Mouse (Mus musculus) bone marrow, adult 2 months (tissue): ENCODE data around the gene Cage1. TPM values are rescaled to one million over a fixed set of nuclear protein-coding genes. Genes with fewer than 3 reads are reported as not detected.

Source experiments
- H3K27ac ChIP-seq: fragments of 200-500 bp; 2 replicates; pipeline ENCODE4 v1.5.1; 2012; ENCODE audit warnings: low read depth, mild to moderate bottlenecking, control low read depth, inconsistent platforms, low read length; ENCODE audit not compliant: control insufficient read depth, poor library complexity, insufficient read depth
- H3K4me1 ChIP-seq: fragments of 200-500 bp; 2 replicates; pipeline ENCODE4 v1.6.1; 2011; ENCODE audit warnings: low read length; ENCODE audit not compliant: control insufficient read depth, insufficient read depth
- H3K4me3 ChIP-seq: fragments of 200-500 bp; replicated peaks from 2 replicates; pipeline ENCODE3; 2011; ENCODE audit warnings: mild to moderate bottlenecking, low read depth, low read length, control low read depth; ENCODE audit not compliant: control insufficient read depth
- CTCF ChIP-seq: fragments of 200-500 bp; IDR thresholded peaks from 2 replicates; pipeline ENCODE4 v1.5.1; 2011; ENCODE audit warnings: low read length, control low read depth; ENCODE audit not compliant: control insufficient read depth, insufficient read depth
- POLR2A ChIP-seq: fragments of 200-500 bp; IDR thresholded peaks from 2 replicates; pipeline ENCODE4 v1.6.1; 2011; ENCODE audit warnings: low read depth, mild to moderate bottlenecking, control low read depth, low read length, borderline replicate concordance; ENCODE audit not compliant: control insufficient read depth
- WGBS: fragments of 180-500 bp; shearing (Covaris S2); methylation state at CpG from one replicate; pipeline ENCODE4 v1.1.7; 2018; 5-methylcytosine and 5-hydroxymethylcytosine counted together
- polyA plus RNA-seq: library from polyadenylated mRNA; stranded (reverse); fragments of >200 nt; gene quantifications from 2 replicates; pipeline ENCODE4 v1.2.4, GENCODE M21; 2011; ENCODE audit warnings: low replicate concordance; ENCODE audit not compliant: missing spikeins, insufficient read depth, insufficient read length

Gene Cage1
- polyA plus RNA-seq, 1 experiment = 0.70 TPM

DNA sequence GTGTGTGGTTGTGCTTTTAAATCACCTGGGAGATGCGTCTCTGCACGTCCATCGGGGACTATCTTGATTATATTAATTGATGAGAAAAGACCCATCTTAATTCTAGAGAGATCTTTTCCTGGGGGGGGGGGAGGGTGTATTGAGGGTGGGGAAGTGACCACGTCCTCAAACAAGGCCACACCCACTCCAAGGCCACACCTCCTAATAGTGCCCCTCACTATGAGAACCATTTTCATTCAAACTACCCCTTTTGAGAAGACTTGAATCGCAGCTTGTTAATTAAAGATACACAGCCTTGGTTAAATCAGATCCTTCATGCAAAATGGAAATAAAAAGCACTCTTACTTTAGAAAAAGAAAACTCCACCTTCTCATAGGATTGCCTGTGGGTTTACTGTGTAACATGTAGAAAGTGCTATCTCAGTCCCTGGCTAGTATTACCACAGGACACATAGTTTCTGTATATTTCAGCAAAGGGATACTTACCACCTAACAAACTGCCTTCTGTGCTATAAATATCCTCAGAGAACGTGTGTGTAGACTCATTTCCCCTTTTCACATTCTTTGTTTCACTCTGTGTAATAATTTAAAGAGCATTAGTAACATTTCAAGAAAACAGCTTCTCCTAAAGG lies 9.1 kb downstream of the Cage1 start:
- no peak overlapping the region; the same call in 1 of the 2 replicates for H3K27ac ChIP-seq
- H3K4me3 ChIP-seq = no peak overlapping the region
- 30% methylated on average over 6 of the region's 6 CpGs for WGBS
- no peak for TF ChIP-seq CTCF
- no peak for TF ChIP-seq POLR2A
- H3K4me1 ChIP-seq = peaks cover 2% of the 10 kb centered on the region; the same call in 1 of the 2 replicates

DNA sequence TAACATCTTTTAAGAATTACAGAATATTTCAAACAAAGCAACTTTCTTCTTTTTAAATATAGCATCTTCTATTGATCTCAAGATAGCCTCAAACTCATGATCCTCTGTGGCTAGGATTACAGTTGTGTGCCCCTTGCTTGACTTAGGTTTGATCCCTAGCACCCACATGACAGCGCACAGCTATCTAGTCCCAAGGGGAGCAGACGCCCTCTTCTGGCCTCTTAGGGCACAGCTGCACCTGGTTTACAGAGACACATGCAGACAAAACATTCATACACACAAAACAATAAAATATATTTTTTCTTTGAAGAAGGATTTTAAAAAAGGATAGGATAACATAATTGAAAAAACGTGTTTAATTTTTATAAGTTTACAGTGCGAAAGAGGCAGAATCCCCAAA lies 11.0 kb downstream of the Cage1 start:
- Histone ChIP-seq H3K27ac (no peak overlapping the region), H3K4me1 (peaks cover 2% of the 10 kb centered on the region; the same call in 1 of the 2 replicates), H3K4me3 (no peak overlapping the region)
- TF ChIP-seq CTCF (peak; percentile 52; the same call in 1 of the 2 replicates), POLR2A (no peak)
- WGBS = 86% methylated on average over 4 of the region's 4 CpGs

DNA sequence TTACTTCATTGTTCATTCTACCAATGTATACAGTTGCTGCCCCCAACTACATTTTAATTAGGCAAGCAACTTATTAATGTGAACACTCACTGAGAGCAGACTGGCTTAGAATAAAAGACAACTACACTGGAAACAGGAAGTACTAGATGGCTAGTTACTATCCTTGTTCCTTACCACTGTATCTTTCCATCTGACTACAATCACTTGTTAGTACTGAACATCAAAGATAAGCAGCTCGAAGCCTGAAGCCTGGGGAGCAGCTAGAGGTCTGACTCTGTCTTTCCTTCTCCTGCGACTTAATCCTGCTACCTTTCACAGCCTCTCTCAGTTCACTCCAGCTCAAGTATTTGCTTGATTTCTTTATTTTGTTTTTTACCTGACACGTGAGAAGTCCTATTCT lies 18.1 kb downstream of the Cage1 start:
- no peak overlapping the region for H3K4me3 ChIP-seq
- 56% methylated on average over 3 of the region's 3 CpGs for WGBS
- H3K4me1 ChIP-seq = no peaks in the 10 kb centered on the region
- no peak for TF ChIP-seq CTCF
- no peak for TF ChIP-seq POLR2A
- H3K27ac ChIP-seq = no peak overlapping the region

DNA sequence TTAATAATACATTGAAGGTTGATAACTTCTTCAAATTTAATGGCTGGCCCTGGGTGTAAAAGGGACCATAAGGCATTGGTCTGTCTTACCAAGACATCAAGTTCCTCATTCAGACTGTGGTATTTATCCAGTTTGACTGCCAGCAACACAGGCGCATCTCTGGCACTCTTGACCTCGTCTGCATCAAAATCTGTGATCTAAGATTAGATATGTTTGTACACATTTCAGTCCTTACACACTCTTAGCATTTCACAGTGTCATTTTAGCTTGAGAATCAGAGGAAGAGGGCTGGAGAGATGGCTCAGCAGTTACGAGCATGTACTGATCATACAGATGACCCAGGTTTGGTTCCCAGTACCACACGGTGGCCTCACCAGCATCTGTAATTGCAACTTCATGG lies 21.3 kb downstream of the Cage1 start:
- H3K4me1 ChIP-seq = no peaks in the 10 kb centered on the region; the same call in 1 of the 2 replicates
- H3K27ac ChIP-seq = no peak overlapping the region
- H3K4me3 ChIP-seq = no peak overlapping the region
- no peak for TF ChIP-seq POLR2A
- WGBS = 77% methylated on average over 4 of the region's 4 CpGs

DNA sequence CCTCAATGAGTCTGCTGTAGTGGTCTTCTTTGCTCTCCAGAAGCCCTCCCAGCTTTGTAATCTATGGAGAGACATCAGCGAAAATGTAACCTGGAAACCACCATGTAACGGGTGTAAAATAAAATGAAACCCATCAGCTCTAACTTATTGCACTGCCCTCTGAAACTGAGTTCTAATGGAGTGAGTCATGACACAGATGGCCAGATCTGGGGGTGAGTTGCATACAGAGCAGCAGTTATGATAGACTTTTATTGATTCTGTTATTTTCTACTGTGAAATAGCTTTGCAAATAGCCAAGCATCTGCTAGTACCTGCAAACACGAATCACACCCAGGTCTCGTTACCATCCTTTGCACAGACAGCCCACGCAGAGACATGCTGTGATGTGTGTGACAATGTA lies 24.4 kb downstream of the Cage1 start:
- 81% methylated on average over 5 of the region's 5 CpGs for WGBS
- H3K4me3 ChIP-seq = no peak overlapping the region
- H3K27ac ChIP-seq = no peak overlapping the region
- TF ChIP-seq POLR2A (no peak), CTCF (no peak)
- H3K4me1 ChIP-seq = peaks cover 7% of the 10 kb centered on the region

DNA sequence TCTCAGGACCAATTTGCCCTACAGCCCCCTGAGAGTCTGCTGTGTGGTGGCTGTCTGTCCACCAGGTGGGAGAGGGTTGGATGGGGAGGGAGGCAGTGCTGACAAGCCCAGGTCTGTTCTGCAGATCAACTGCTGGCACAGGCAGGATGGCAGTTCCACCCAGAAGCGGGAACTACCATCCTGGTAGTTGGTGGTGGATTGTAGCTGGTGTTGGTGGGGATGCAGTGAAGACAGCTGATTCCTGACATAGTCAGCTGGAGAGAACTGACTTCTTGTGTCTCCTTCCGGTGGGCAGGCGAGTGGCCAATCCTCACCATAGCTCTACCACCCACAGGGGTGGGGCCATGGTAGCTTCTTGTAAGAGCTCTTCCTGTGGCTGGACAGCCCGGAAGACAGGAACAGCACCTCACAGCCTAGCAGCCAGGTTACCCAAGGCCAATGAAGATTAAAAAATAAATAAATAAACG lies 26.4 kb downstream of the Cage1 start:
- H3K27ac ChIP-seq = peak overlapping the region; percentile 95
- WGBS = 3% methylated on average over 5 of the region's 5 CpGs
- peaks cover 7% of the 10 kb centered on the region for H3K4me1 ChIP-seq
- TF ChIP-seq CTCF (no peak), POLR2A (0 out of 2 replicates have a peak, but pooled peaks have one; percentile 37)
- peak overlapping the region; percentile 38 for H3K4me3 ChIP-seq

DNA sequence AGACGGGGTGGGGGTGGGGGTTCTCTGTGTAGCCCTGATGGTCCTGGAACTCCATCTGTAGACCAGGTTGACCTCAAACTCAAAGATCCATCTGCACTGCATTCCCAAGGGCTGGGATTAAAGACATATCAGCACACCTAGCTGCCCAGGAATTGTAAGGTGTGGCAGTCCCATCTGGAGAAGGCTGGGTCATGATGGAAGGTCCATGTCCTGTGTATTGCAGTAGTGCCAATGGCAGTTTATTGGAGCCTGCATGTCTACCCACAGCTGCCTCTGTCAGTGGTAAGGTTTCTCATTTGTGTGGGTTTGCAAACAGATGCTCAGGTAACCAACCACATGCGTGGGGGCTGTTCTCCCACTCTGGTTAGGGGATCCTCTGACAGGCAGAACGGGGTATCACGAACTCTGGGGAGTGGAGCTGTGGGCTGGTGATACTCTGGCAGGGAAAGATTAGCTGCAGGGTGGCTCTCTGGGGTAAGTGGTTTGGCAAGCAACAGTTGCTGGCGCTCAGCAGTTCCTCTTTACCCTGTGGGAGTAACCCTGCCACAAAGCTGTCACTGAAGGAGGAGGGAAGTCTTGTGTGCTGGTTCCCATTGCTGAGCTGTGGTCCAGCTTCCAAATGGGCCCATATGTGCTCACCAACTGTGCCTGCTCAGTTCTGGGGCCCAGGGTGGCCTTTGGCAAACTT lies 27.0 kb downstream of the Cage1 start:
- H3K4me3 ChIP-seq = no peak overlapping the region
- peaks cover 7% of the 10 kb centered on the region for H3K4me1 ChIP-seq
- 5% methylated on average over 5 of the region's 5 CpGs for WGBS
- TF ChIP-seq POLR2A = no peak
- peak overlapping the region; percentile 95 for H3K27ac ChIP-seq

DNA sequence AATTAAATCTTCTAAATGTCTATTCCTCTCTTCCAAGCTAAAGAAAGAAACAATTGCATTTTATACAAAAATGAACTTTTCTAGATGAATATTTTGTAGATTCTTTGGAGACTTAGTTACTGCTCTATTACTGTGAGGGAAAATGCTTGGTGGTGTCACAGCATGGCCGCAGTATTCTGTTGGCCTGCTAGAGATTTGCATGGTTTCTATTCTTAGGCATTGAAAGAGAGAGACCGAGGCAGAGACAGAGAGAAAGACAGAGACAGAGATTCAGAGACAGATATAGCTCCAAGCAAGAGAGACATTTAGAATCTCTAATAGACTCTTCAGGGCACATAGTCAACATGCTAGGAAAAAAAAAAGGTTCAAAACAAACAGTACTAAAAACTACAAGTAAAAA lies 28.9 kb downstream of the Cage1 start:
- Histone ChIP-seq H3K27ac (no peak overlapping the region), H3K4me1 (peaks cover 7% of the 10 kb centered on the region), H3K4me3 (no peak overlapping the region)
- TF ChIP-seq CTCF (no peak), POLR2A (no peak)
- 93% methylated on average over 2 of the region's 2 CpGs for WGBS

DNA sequence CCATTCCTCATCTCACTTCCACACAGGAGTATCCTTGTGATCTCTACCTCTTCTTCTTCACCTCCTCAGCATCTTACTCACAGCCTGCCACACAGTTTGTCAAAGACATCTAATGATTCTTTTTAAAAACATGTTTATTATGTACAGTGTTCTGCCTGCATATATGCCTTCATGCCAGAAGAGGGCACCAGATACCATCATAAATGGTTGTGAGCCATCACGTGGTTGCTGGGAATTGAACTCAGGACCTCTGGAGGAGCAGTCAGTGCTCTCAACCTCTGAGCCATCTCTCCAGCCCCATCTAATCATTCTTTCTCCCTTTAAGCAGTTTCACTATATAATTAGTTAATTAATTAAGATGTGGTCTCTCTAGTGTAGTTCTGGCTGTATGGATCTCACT lies 34.4 kb downstream of the Cage1 start:
- H3K4me1 ChIP-seq = no peaks in the 10 kb centered on the region; the same call in 1 of the 2 replicates
- WGBS = 69% methylated on average over 1 of the region's 1 CpGs
- H3K4me3 ChIP-seq = no peak overlapping the region
- no peak overlapping the region for H3K27ac ChIP-seq
- no peak for TF ChIP-seq POLR2A
- TF ChIP-seq CTCF = 0 out of 2 replicates have a peak, but pooled peaks have one; percentile 19

DNA sequence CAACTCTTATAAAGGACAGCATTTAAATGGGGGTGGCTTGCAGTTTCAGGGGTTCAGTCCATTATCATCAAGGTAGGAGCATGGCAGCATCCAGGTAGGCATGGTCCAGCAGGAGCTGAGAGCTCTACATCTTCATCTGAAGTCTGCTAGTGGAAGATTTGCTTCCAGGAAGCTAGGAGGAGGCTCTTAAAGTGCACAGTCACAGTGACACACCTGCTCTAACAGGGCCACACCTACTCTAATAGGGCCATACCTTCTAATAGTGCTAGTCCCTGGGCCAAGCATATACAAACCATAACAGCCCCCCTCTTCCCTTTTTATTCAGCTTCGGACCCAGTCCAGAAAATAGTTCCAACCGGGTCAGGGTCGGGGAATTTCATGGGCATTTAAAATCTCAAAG lies 37.2 kb downstream of the Cage1 start:
- TF ChIP-seq CTCF (no peak), POLR2A (no peak)
- Histone ChIP-seq H3K27ac (no peak overlapping the region), H3K4me3 (no peak overlapping the region), H3K4me1 (no peaks in the 10 kb centered on the region)
- WGBS = 89% methylated on average over 3 of the region's 3 CpGs
